Mouse (Mus musculus) mesoderm, embryonic 11.5 days (tissue): ENCODE results near the gene Adssl1.

ENCODE experiments used
- DNase-seq: peaks from one replicate; pipeline ENCODE4 v3.0.0-alpha.2; 2012; ENCODE audit warnings: low read depth, low spot score

The Adssl1 gene

GRCm38 (mm10) chr12:112621900-112622299 lies 2.1 kb downstream of the Adssl1 start:
- no peak for DNase-seq

GRCm38 (mm10) chr12:112623742-112624141 lies 3.9 kb downstream of the Adssl1 start:
- peak; percentile 66 for DNase-seq

GRCm38 (mm10) chr12:112625700-112626099 lies 5.9 kb downstream of the Adssl1 start:
- DNase-seq, result no peak

- no peak for DNase-seq
Observed at GRCm38 (mm10) chr12:112626455-112626854, 6.6 kb downstream of the Adssl1 start.

GRCm38 (mm10) chr12:112627097-112627881 lies 7.4 kb downstream of the Adssl1 start:
- DNase-seq, result no peak

- DNase-seq, result no peak
Observed at GRCm38 (mm10) chr12:112628197-112628596, 8.4 kb downstream of the Adssl1 start.

GRCm38 (mm10) chr12:112628928-112629721 lies 9.3 kb downstream of the Adssl1 start:
- DNase-seq, result peak; percentile 67

- no peak for DNase-seq
Observed at GRCm38 (mm10) chr12:112630029-112630428, 10.2 kb downstream of the Adssl1 start.

GRCm38 (mm10) chr12:112630796-112631195 lies 11.0 kb downstream of the Adssl1 start:
- no peak for DNase-seq

GRCm38 (mm10) chr12:112631472-112631871 lies 11.6 kb downstream of the Adssl1 start:
- DNase-seq, result no peak

- no peak for DNase-seq
Observed at GRCm38 (mm10) chr12:112632084-112632777, 12.4 kb downstream of the Adssl1 start.

- no peak for DNase-seq
Observed at GRCm38 (mm10) chr12:112632907-112633306, 13.1 kb downstream of the Adssl1 start.

GRCm38 (mm10) chr12:112633686-112634085 lies 13.8 kb downstream of the Adssl1 start:
- DNase-seq, result no peak

GRCm38 (mm10) chr12:112639526-112639925 lies 19.7 kb downstream of the Adssl1 start:
- no peak for DNase-seq

- DNase-seq, result no peak
Observed at GRCm38 (mm10) chr12:112643126-112643525, 23.3 kb downstream of the Adssl1 start.

- DNase-seq, result peak; percentile 99
Observed at GRCm38 (mm10) chr12:112644180-112644854, 24.5 kb downstream of the Adssl1 start, which contains the start of gene Siva1. TSS of gene Siva1 (plus strand) at chr12:112644679.

- DNase-seq, result no peak
Observed at GRCm38 (mm10) chr12:112644855-112645506, 25.1 kb downstream of the Adssl1 start.

GRCm38 (mm10) chr12:112646139-112646538 lies 26.3 kb downstream of the Adssl1 start:
- no peak for DNase-seq

- DNase-seq, result no peak
Observed at GRCm38 (mm10) chr12:112648081-112648480, 28.2 kb downstream of the Adssl1 start.

- DNase-seq, result no peak
Observed at GRCm38 (mm10) chr12:112651778-112652439, 32.1 kb downstream of the Adssl1 start.
